Mouse (Mus musculus) spleen, postnatal 10 days (tissue): ENCODE measurements around the gene Slc45a2.

Experiments
- DNase-seq, 2 experiments: peaks; one replicate each; pipeline ENCODE4 v3.0.0; 2021 to 2022; ENCODE audit warnings: low spot score in 2 of 2

Slc45a2 gene

GRCm38 (mm10) chr15:11065528-11066171, 65.1 kb downstream of the Slc45a2 start:
- DNase-seq, result no peak

- DNase-seq, result no peak
Measured at GRCm38 (mm10) chr15:11066299-11066698, 65.8 kb downstream of the Slc45a2 start.

- DNase-seq, result no peak
Measured at GRCm38 (mm10) chr15:11067891-11068290, 67.4 kb downstream of the Slc45a2 start.

GRCm38 (mm10) chr15:11075726-11076361, 75.3 kb downstream of the Slc45a2 start:
- DNase-seq, result no peak
